ENCODE assay signal across 8 mouse cellular contexts in the genomic region with DNA sequence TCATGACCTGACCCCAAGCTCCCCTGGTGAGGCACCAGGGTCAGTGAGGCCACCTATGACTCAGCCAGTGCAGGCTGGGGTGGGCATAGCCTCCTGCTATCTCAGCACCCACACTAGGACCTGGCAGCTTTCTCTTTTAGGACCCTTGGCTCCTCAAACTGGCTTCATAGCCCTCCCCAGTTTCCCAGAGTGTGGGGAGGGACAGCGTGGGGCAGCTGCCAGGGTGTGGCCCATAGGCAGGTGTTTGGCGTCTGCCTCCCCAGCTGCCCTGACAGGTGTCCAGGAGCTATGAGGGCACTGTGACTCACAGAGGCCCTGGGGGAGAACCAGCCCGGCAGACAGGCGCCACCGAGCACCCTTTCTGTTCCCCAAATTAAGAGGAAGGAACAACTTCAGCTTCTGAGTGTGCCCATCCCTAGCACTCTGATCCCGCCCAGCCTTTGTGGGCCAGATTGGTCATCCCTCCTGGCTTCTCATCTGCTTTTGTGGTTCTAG. TPM values are rescaled to one million over a fixed set of nuclear protein-coding genes. Genes with fewer than 3 reads are reported as not detected.
A peak's percentile ranks its signal among the peaks of the same experiment; 100 is the strongest.
DNase-seq lines count a peak whose midpoint lies in the region; ATAC-seq and TF ChIP-seq lines count a peak whose summit lies in the region.

No protein-coding gene starts in this region.

- ATAC-seq in lung, embryonic 14.5 days (ENCODE audit: insufficient read depth), result 0 out of 2 replicates have a peak, but pooled peaks have one; percentile 6
- peak; percentile 2; the same call in 1 of the 2 replicates for ATAC-seq in stomach, embryonic 16.5 days (ENCODE audit: insufficient read depth, low FRiP score)

- peaks cover 63% of the 10 kb centered on the region for H3K36me3 ChIP-seq in lung, embryonic 14.5 days (ENCODE audit: insufficient read depth)
- H3K36me3 ChIP-seq in stomach, embryonic 16.5 days (ENCODE audit: control insufficient read depth, insufficient read depth, low read length), result peaks cover 28% of the 10 kb centered on the region

- intact Hi-C loops in gastrocnemius, postnatal 14 days (cut with DNase I; ENCODE audit: low total_unique reads), result no loop called here

- peak overlapping the region; percentile 35 for H3K4me3 ChIP-seq in lung, embryonic 14.5 days (ENCODE audit: low read depth, low read length)
- peak overlapping the region; percentile 52 for H3K4me3 ChIP-seq in stomach, embryonic 16.5 days (replicated peaks; ENCODE audit: low read length)

- 59% methylated on average over 6 of the region's 6 CpGs for WGBS in lung, embryonic 14.5 days
- 45% methylated on average over 6 of the region's 6 CpGs for WGBS in stomach, embryonic 16.5 days

- H3K27me3 ChIP-seq in lung, embryonic 14.5 days (ENCODE audit: insufficient read depth, low read length), result no peaks in the 10 kb centered on the region
- no peaks in the 10 kb centered on the region for H3K27me3 ChIP-seq in stomach, embryonic 16.5 days (ENCODE audit: control insufficient read depth, insufficient read depth, low read length)

- no peaks in the 10 kb centered on the region for H3K9me3 ChIP-seq in lung, embryonic 14.5 days (ENCODE audit: low read depth, low read length)
- H3K9me3 ChIP-seq in stomach, embryonic 16.5 days (replicated peaks; ENCODE audit: control insufficient read depth, low read length), result no peaks in the 10 kb centered on the region

- H3K27ac ChIP-seq in lung, embryonic 14.5 days (ENCODE audit: low read depth), result peak overlapping the region; percentile 59; the same call in 1 of the 2 replicates
- peak overlapping the region; percentile 80 for H3K27ac ChIP-seq in stomach, embryonic 16.5 days (ENCODE audit: low read length)

- peak overlapping the region; percentile 50 for H3K9ac ChIP-seq in lung, embryonic 14.5 days
- H3K9ac ChIP-seq in stomach, embryonic 16.5 days (ENCODE audit: low read length), result peak overlapping the region; percentile 74

- peaks cover 9% of the 10 kb centered on the region for H3K4me1 ChIP-seq in lung, embryonic 14.5 days (ENCODE audit: insufficient read depth)
- H3K4me1 ChIP-seq in stomach, embryonic 16.5 days (ENCODE audit: control insufficient read depth, insufficient read depth, low read length), result peaks cover 53% of the 10 kb centered on the region

- no peak for TF ChIP-seq CTCF in lung, embryonic 14.5 days (IDR thresholded peaks at IDR 0.05; ENCODE audit: low read depth)

- peak overlapping the region; percentile 56 for H3K4me2 ChIP-seq in lung, embryonic 14.5 days
- H3K4me2 ChIP-seq in stomach, embryonic 16.5 days (ENCODE audit: low read depth, low read length), result peak overlapping the region; percentile 60

- DNase-seq in urinary bladder, adult 18-20 months (ENCODE audit: low spot score in 2 of 2), result peak; percentile 42 to 46
- no peak for DNase-seq in urinary bladder, postnatal 10 days (ENCODE audit: low spot score)
- peak; percentile 78 for DNase-seq in gastrocnemius, postnatal 14 days
- DNase-seq in lung, embryonic 14.5 days, result no peak
- no peak for DNase-seq in cerebellum, adult 18-20 months
- no peak for DNase-seq in cerebellum, postnatal 36 days
- no peak for DNase-seq in thymus, postnatal 36 days

RNA-seq across cellular contexts. Expression of a gene that starts 0.7 kb away (rescaled TPM):
- 100 to 1,000 TPM; 241 to 257 TPM for total RNA-seq in gastrocnemius, postnatal 14 days (2021)
- polyA plus RNA-seq in lung, embryonic 14.5 days (2014; fragmentation: Nextera tagmentation; extraction: Ambion mirVana), result 20.9 and 23.0 TPM in 2 replicates
- 84.7 and 98.1 TPM in 2 replicates for polyA plus RNA-seq in stomach, embryonic 16.5 days (2015; fragmentation: Nextera tagmentation; extraction: Ambion mirVana)

RNA-seq across cellular contexts. Expression of a gene that starts 8.3 kb away (rescaled TPM):
- total RNA-seq in gastrocnemius, postnatal 14 days (2021), result 10 to 100 TPM; 22.1 to 25.5 TPM
- polyA plus RNA-seq in lung, embryonic 14.5 days (2014; fragmentation: Nextera tagmentation; extraction: Ambion mirVana), result 18.5 and 19.2 TPM in 2 replicates
- polyA plus RNA-seq in stomach, embryonic 16.5 days (2015; fragmentation: Nextera tagmentation; extraction: Ambion mirVana), result 7.7 and 8.3 TPM in 2 replicates

RNA-seq across cellular contexts. Expression of a gene that starts 10.1 kb away (rescaled TPM):
- total RNA-seq in gastrocnemius, postnatal 14 days (2021), result 1 to 10 TPM; 3.1 to 3.8 TPM
- polyA plus RNA-seq in lung, embryonic 14.5 days (2014; fragmentation: Nextera tagmentation; extraction: Ambion mirVana), result 11.6 and 12.7 TPM in 2 replicates
- 8.8 and 10.4 TPM in 2 replicates for polyA plus RNA-seq in stomach, embryonic 16.5 days (2015; fragmentation: Nextera tagmentation; extraction: Ambion mirVana)

RNA-seq across cellular contexts. Expression of a gene that starts 29.8 kb away (rescaled TPM):
- not detected for total RNA-seq in gastrocnemius, postnatal 14 days (2021)
- polyA plus RNA-seq in lung, embryonic 14.5 days (2014; fragmentation: Nextera tagmentation; extraction: Ambion mirVana), result not detected in 2 replicates
- not detected in 2 replicates for polyA plus RNA-seq in stomach, embryonic 16.5 days (2015; fragmentation: Nextera tagmentation; extraction: Ambion mirVana)

RNA-seq across cellular contexts. Expression of a gene that starts 33.8 kb away (rescaled TPM):
- not detected for total RNA-seq in gastrocnemius, postnatal 14 days (2021)
- polyA plus RNA-seq in lung, embryonic 14.5 days (2014; fragmentation: Nextera tagmentation; extraction: Ambion mirVana), result 3.0 and 4.0 TPM in 2 replicates
- 2.2 and 2.5 TPM in 2 replicates for polyA plus RNA-seq in stomach, embryonic 16.5 days (2015; fragmentation: Nextera tagmentation; extraction: Ambion mirVana)

Comparison
In these comparisons a context has a peak if more than half of its experiments do, and no peak if none do; other contexts are left out.
1. DNase-seq: peak in urinary bladder, adult 18-20 months (2 of 2) and gastrocnemius, postnatal 14 days (single experiment); none in urinary bladder, postnatal 10 days (single experiment), lung, embryonic 14.5 days (single experiment), cerebellum, adult 18-20 months (0 of 2), cerebellum, postnatal 36 days (0 of 2) and thymus, postnatal 36 days (0 of 2).